Mouse (Mus musculus): Measurements from ENCODE around the gene Cabp1. TPM values are rescaled to one million over a fixed set of nuclear protein-coding genes. Genes with fewer than 3 reads are reported as not detected.

Gene Cabp1
- polyA plus RNA-seq, 1 experiment from 2014 or later: 2.6 TPM

DNA sequence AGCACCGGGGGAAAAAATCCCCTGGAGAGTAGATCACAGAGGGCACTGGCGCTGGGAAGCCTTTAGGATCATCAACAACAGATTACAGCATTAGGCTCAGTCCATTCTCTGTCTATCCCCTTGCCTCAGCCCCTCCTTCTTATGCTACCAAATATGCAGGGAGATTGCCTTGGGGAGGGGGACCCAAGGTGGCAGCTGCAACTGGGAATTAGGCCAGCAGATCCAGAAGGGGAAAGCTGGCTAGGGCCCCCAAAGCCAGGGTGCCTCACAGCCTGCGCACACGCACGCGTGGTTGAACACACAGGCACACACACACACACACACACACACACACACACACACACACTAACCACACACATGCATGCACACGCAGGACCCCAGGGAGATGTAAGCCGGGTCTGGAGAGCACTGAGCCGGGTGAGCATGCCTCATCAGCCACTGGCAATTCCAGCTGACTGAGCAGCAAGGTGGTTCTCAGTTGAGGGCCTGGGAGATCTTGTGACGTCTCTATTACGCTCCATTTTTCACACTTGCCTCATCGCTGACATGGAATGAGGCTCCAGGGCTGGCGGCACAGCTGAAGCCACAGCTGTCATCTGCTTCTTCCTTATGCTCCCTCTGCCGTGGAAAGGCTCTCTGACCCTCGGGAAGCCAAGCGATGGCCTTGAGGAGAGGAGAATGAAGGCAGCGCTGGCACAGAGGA lies 7.7 kb downstream of the Cabp1 start:
- WGBS: 34% methylated on average over 17 of the region's 17 CpGs
- Histone ChIP-seq H3K9ac (peak overlapping the region; percentile 10; the same call in 1 of the 2 replicates), H3K9me3 (ENCODE audit: low read depth, low read length) (no peaks in the 10 kb centered on the region), H3K4me3 (ENCODE audit: low read depth, low read length) (0 out of 2 replicates have a peak overlapping the region, but pooled peaks have one; percentile 5), H3K27me3 (ENCODE audit: insufficient read depth, low read length) (peaks cover 15% of the 10 kb centered on the region), H3K4me1 (ENCODE audit: insufficient read depth) (peaks cover 3% of the 10 kb centered on the region; the same call in 1 of the 2 replicates), H3K27ac (ENCODE audit: low read depth) (no peak overlapping the region), H3K36me3 (ENCODE audit: insufficient read depth) (no peaks in the 10 kb centered on the region), H3K4me2 (peak overlapping the region; percentile 55)
- ATAC-seq (ENCODE audit: insufficient read depth): peak; percentile 28; the same call in 1 of the 2 replicates
- DNase-seq: peak; percentile 72
- no peak for TF ChIP-seq CTCF (IDR thresholded peaks at IDR 0.05; ENCODE audit: low read depth)

DNA sequence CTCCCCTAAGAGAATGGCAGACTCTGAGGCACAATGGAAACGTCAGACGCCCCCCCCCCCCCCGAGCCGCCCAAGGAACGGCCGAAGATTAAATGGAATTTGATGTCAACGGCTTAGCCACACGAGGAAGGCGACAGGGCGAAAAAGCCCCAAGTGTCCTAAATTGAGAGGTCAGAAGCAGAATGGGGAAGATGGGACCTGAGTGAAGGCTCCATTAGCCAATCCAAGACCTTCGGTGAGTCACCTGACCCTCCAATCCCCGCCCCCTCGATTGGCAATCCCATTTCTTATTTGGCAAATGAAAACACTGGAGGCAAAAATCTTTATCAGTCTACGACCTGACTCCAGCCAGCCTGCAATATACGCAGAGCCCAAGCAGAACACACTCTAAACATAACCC lies 9.5 kb downstream of the Cabp1 start:
- no peak for ATAC-seq (ENCODE audit: insufficient read depth)
- DNase-seq: peak; percentile 71
- Histone ChIP-seq H3K9me3 (ENCODE audit: low read depth, low read length) (no peaks in the 10 kb centered on the region), H3K27ac (ENCODE audit: low read depth) (no peak overlapping the region), H3K4me1 (ENCODE audit: insufficient read depth) (peaks cover 8% of the 10 kb centered on the region; the same call in 1 of the 2 replicates), H3K4me3 (ENCODE audit: low read depth, low read length) (no peak overlapping the region), H3K36me3 (ENCODE audit: insufficient read depth) (no peaks in the 10 kb centered on the region), H3K9ac (no peak overlapping the region), H3K4me2 (peak overlapping the region; percentile 25), H3K27me3 (ENCODE audit: insufficient read depth, low read length) (no peaks in the 10 kb centered on the region; the same call in 1 of the 2 replicates)
- WGBS: 21% methylated on average over 15 of the region's 15 CpGs
- no peak for TF ChIP-seq CTCF (IDR thresholded peaks at IDR 0.05; ENCODE audit: low read depth)

DNA sequence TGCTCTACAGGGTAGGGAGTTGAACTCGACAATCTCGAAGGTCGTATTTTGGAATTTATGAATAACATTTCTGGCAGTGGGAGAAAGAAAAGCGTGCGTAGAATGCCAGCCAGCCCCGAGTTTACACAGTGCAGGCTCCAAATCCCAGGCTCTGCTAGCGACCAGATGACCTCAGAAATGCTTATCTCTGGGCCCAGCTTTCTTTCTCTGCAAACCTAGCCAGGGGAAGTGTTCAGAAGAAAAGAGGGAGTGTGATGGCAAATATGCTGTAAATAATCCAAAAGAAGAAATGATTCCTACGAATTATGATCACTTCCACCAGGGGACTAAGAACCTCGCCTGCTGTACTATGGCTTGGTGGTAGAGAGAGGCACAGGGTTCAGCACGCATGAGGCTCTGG lies 10.7 kb downstream of the Cabp1 start:
- no peaks in the 10 kb centered on the region; the same call in 1 of the 2 replicates for H3K27me3 ChIP-seq (ENCODE audit: insufficient read depth, low read length)
- peaks cover 8% of the 10 kb centered on the region; the same call in 1 of the 2 replicates for H3K4me1 ChIP-seq (ENCODE audit: insufficient read depth)
- H3K4me2 ChIP-seq: no peak overlapping the region
- TF ChIP-seq CTCF (IDR thresholded peaks at IDR 0.05; ENCODE audit: low read depth): no peak
- DNase-seq (no peak), ATAC-seq (ENCODE audit: insufficient read depth) (no peak)
- no peak overlapping the region for H3K27ac ChIP-seq (ENCODE audit: low read depth)
- no peak overlapping the region for H3K4me3 ChIP-seq (ENCODE audit: low read depth, low read length)
- H3K9me3 ChIP-seq (ENCODE audit: low read depth, low read length): no peaks in the 10 kb centered on the region
- H3K36me3 ChIP-seq (ENCODE audit: insufficient read depth): no peaks in the 10 kb centered on the region
- H3K9ac ChIP-seq: no peak overlapping the region
- 47% methylated on average over 10 of the region's 10 CpGs for WGBS

DNA sequence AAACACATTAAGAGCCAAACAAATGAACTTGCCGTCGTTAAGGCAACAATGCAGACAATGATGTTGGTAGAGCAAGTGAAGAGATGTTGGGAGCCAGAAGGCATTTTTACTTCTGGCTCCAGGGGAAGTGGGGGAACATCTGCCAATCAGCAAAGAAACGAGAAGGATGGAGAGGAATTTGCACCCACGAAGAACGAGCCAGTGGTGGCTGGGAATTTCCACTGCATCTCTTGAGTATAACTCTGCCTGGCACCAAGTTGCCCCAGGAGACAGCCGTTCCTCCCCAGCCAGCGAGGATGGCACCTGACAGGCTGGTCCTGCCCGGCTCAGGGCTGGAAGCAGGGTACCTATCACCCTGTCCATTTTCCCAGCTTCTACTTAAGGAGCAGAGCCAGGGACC lies 11.3 kb downstream of the Cabp1 start:
- no peak for DNase-seq
- WGBS: 64% methylated on average over 8 of the region's 8 CpGs
- Histone ChIP-seq H3K9ac (no peak overlapping the region), H3K9me3 (ENCODE audit: low read depth, low read length) (no peaks in the 10 kb centered on the region), H3K4me1 (ENCODE audit: insufficient read depth) (peaks cover 8% of the 10 kb centered on the region; the same call in 1 of the 2 replicates), H3K4me3 (ENCODE audit: low read depth, low read length) (no peak overlapping the region), H3K27me3 (ENCODE audit: insufficient read depth, low read length) (no peaks in the 10 kb centered on the region; the same call in 1 of the 2 replicates), H3K27ac (ENCODE audit: low read depth) (no peak overlapping the region), H3K4me2 (no peak overlapping the region), H3K36me3 (ENCODE audit: insufficient read depth) (no peaks in the 10 kb centered on the region)
- ATAC-seq (ENCODE audit: insufficient read depth): no peak
- TF ChIP-seq CTCF (IDR thresholded peaks at IDR 0.05; ENCODE audit: low read depth): no peak

DNA sequence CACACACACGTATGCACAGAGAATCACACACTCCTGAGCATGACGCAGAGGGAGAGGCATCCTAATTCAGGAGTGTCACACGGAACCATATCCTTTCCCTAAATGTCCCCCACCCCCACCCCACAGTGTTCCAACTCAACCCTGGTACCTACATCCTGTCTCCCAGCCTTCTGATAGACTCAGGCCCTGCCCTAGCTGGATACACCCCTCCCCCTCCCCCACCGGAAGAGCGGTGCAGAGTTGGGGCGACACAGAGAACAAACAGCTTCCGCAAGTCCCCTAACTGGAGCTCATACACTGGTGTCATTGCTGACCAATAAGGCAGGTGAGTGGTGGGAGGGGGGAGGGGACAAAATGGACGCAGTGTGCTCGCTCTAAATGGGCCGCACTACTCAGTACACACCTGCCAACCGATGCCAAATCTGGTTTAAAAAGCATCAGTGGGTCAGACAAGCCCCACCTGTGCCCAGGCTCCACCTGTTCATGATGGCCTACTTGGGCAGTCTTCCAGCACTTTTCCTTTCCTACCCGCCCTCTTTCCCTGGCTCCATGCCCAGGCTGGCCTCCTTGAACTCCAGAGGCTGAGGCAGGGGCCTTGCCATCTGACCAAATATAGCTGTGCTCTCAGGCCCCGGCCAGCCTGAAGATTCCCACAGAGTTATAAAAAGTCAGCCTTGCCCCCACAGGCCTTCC lies 12.8 kb downstream of the Cabp1 start:
- ATAC-seq (ENCODE audit: insufficient read depth) (peak; percentile 35; the same call in 1 of the 2 replicates), DNase-seq (peak; percentile 81)
- Histone ChIP-seq H3K9me3 (ENCODE audit: low read depth, low read length) (no peaks in the 10 kb centered on the region), H3K9ac (no peak overlapping the region), H3K27ac (ENCODE audit: low read depth) (peak overlapping the region; percentile 66), H3K4me3 (ENCODE audit: low read depth, low read length) (no peak overlapping the region), H3K36me3 (ENCODE audit: insufficient read depth) (no peaks in the 10 kb centered on the region), H3K4me1 (ENCODE audit: insufficient read depth) (peaks cover 7% of the 10 kb centered on the region; the same call in 1 of the 2 replicates), H3K27me3 (ENCODE audit: insufficient read depth, low read length) (no peaks in the 10 kb centered on the region; the same call in 1 of the 2 replicates), H3K4me2 (no peak overlapping the region)
- TF ChIP-seq CTCF (IDR thresholded peaks at IDR 0.05; ENCODE audit: low read depth): no peak
- 53% methylated on average over 13 of the region's 13 CpGs for WGBS

DNA sequence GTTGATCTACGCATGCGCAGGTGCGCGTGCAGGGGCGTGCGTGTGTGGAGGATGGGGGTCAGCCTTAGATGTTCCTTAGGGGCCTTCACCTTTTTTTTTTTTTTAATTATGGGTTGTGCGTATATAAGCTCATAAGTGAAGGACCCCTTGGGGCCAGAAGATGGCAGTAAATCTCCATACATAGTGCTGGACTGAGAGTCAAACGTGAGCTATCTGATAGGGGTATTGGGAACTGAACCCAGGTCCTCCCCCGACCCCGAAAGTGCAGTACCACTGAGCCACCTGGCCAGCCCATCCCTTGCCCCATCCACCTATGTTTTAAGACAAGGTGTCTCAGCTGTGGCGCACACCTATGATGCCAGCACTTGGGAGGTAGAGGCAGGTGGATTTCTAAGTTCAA lies 14.6 kb downstream of the Cabp1 start:
- 89% methylated on average over 11 of the region's 11 CpGs for WGBS
- Histone ChIP-seq H3K9me3 (ENCODE audit: low read depth, low read length) (no peaks in the 10 kb centered on the region), H3K9ac (no peak overlapping the region), H3K4me2 (no peak overlapping the region), H3K36me3 (ENCODE audit: insufficient read depth) (no peaks in the 10 kb centered on the region), H3K27me3 (ENCODE audit: insufficient read depth, low read length) (no peaks in the 10 kb centered on the region), H3K27ac (ENCODE audit: low read depth) (no peak overlapping the region), H3K4me3 (ENCODE audit: low read depth, low read length) (no peak overlapping the region), H3K4me1 (ENCODE audit: insufficient read depth) (0 out of 2 replicates have a peak, but pooled peaks cover 5% of the 10 kb centered on the region)
- TF ChIP-seq CTCF (IDR thresholded peaks at IDR 0.05; ENCODE audit: low read depth): no peak
- ATAC-seq (ENCODE audit: insufficient read depth) (no peak), DNase-seq (no peak)

DNA sequence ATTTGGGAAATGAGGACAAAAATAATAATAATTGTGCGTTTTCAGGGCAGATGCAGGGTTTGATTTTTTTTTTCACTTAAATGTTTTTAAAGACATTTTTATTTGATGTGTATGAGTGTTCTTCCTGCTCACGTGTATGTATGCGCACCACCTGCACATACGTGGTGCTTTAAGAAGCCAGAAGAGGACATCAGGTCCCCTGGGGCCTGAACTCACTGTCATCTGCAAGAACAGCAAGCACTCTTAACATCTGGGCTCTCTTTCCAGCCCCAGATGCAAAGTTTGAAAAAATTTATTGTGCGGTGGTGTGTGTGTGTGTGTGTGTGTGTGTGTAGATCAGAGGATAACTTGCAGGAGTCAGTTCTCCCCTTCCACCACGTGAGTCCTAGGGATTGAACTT lies 16.3 kb downstream of the Cabp1 start:
- ATAC-seq (ENCODE audit: insufficient read depth) (no peak), DNase-seq (no peak)
- TF ChIP-seq CTCF (IDR thresholded peaks at IDR 0.05; ENCODE audit: low read depth): no peak
- Histone ChIP-seq H3K9ac (no peak overlapping the region), H3K27me3 (ENCODE audit: insufficient read depth, low read length) (no peaks in the 10 kb centered on the region), H3K4me2 (no peak overlapping the region), H3K9me3 (ENCODE audit: low read depth, low read length) (no peaks in the 10 kb centered on the region), H3K36me3 (ENCODE audit: insufficient read depth) (no peaks in the 10 kb centered on the region), H3K4me3 (ENCODE audit: low read depth, low read length) (no peak overlapping the region), H3K27ac (ENCODE audit: low read depth) (no peak overlapping the region), H3K4me1 (ENCODE audit: insufficient read depth) (0 out of 2 replicates have a peak, but pooled peaks cover 5% of the 10 kb centered on the region)
- WGBS: 78% methylated on average over 6 of the region's 6 CpGs
